Mouse (Mus musculus) mature B cell (primary cell): ENCODE measurements around the gene Elavl3.
"Not testable (repeated sequence)": the region's sequence is repeated elsewhere in the genome, so short reads cannot be mapped to it uniquely, and the experiment has no call there.

Source experiments
- in situ Hi-C: fragments of 300-500 bp; cut with MboI; formaldehyde crosslinking; loops from 2 replicates; pipeline ENCODE4 v1.14.3; 2019

The Elavl3 gene

DNA sequence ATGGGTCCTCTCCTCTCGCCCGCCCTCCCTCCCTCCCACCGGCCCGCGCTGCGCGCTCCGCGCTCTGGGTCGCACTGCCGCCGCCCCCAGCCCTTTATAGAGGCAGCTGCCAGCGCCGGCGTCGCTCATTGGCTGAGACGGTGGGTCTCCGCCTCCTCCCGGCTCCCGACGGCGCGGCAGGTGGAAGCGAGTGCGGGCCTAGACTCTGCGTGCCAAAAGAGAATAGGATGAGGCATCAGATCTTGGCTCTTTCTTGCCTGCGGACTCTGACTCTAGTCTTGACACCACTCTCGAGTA is at the start of gene Elavl3:
Elavl3 (minus strand) TSS at position 66 of the 297 bp plus-strand sequence.
- in situ Hi-C loops = no loop called here

DNA sequence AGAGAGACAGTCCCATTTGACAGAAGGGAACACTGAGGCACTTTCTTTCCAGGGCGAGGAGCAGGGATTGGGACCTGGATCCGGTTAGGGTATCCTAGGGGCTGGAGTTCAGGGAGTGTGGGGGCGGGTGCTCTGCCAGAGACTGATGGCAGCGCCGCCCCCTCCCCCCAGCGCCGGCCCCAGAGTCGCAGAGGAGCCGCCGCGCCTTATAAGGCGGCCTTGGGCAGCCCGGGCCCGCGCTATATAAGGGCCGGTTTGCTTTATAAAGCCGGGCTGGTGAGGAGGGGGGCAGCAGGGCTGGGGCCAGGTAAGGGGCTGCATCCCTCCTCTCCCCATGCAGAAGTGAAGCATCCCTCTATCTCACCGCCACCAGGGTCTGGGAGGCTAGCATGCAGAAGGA is 48.1 kb upstream of the Elavl3 start:
- in situ Hi-C loops = no loop called here

GRCm38 (mm10) chr9:22098993-22099696 is 47.3 kb upstream of the Elavl3 start, which contains the start of gene Cnn1:
Gene Cnn1 (plus strand): TSS chr9:22099216.
- in situ Hi-C loops = no loop called here

DNA sequence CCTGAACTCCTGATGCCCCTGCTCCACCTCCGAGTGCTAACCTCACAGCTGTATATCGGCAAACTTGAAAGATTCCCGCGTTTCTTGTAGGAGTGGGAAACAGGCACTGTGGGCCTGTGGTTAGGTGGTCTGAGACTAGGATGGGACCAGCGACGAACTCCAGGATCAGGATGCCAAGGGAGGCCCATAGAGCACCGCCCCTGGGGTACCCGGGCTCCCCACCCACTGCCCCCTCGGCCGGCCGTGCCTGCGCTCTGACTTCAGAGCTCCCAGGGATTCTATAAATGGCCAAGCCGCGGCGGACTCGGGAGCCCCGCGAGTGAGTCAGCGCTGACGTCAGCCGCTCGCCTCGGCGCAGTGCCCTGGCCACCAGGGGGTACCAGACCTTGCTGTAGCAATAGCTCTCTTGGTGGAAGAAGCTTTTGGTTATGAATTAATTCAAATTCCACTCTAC is 44.1 kb upstream of the Elavl3 start:
- in situ Hi-C loops = no loop called here

- in situ Hi-C loops = no loop called here
Observed at GRCm38 (mm10) chr9:22092746-22093145, 40.9 kb upstream of the Elavl3 start.

DNA sequence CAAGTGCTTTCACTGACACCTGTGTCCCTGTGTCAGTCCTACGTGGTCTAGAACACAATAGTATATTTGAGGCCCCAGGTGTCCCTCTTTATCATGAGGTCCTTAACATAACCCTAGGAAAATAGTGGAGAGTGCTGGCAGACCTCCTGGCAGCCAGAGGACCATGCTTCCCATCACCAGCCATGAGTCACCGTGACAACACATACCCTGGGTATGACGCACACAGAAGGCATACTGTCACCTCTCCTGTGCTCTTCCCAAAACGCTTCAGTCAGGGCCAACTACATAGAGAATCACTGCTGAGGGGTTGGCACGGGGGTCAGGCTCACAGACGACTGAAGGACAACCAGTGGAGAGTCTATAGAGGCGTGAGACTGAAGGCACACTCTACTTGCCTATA is 38.2 kb upstream of the Elavl3 start:
- in situ Hi-C loops = no loop called here

DNA sequence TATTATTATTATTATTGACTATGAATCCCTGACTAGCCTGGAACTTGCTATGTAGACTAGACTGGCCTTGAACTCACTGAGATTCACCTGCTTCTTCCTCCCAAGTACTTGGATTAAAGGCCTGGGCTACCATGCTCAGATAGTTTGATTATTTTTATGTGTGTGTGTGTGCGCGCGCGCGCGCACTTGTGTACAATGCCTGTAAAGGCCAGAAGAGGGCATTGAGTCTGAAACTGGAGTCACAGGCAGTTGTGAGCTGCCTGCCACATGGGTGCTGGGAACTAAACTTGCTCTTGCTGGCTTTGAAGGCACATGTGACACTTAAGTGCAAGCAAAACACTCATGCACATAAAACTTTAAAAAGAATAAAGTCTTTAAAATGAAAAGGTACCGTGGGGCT is 37.5 kb upstream of the Elavl3 start:
- in situ Hi-C loops = no loop called here

DNA sequence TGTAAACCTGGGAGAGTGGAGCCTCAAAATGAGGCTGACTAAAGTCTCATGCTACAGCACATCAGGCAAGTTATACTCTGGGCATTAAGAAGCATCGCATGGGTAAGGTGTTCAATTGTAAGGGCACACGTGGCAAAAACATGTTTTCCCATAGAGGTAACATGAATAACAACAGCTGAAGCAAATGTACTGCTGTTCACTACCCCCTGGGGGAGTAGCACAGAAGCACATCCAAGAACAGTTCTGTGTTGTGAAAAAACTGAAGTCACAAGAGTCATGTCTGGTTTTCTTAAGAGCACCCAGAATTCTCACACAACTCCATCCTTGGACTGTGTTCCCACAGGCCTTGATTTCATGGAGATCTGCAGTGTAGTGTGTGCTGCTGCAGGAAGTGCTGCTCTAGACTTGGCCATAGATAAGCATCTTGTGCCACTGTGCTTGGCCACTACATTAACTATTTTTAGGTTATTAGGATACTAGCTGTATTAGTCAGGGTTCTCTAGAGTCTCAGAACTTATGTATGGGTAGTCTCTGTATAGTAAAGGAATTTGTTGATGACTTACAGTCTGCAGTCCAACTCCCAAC is 35.3 kb upstream of the Elavl3 start:
- in situ Hi-C loops = no loop called here

- in situ Hi-C loops = no loop called here
Observed at GRCm38 (mm10) chr9:22086012-22086411, 34.2 kb upstream of the Elavl3 start.

DNA sequence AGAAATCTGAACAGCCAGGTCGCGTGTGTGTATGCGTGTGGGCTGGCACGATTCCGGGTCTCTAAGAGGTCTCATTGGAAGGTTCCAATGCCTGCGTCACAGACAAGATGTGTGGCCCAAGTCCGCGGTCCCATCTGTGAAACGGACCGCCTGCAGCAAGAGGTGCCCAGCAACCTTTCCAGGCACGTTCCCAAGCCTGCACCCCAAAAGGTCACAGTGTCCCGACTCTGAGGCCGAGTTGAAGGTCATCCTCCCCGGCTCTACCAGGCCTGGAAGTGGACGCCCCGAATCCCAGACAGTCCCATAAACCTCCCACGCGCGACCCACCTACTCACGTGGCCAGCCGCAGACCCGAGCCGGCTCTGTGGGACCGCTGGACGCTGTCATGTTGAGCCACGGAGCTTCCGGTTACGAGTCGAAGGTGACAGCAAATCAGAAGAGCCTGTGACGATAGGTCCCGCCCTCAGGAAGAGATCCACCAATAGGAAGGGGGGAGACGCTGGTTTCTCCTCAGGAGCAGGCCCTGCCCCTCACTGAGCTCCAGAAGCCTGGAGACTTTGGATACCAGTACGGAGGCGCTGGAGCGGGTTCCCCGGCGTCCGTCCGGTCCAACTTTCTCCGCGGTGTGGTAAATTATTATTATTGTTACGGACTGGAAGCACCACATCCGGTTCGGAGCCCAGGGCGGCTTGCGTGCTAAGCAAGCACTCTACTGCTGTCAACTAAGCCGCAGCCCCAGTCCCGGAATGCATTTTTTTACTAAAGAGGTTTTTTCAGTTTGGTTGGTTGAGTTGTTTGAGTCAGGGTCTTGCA is 33.4 kb upstream of the Elavl3 start, which contains the start of gene Ecsit:
Ecsit (minus strand) TSS at position 417 of the 813 bp plus-strand sequence.
- in situ Hi-C loops = no loop called here

DNA sequence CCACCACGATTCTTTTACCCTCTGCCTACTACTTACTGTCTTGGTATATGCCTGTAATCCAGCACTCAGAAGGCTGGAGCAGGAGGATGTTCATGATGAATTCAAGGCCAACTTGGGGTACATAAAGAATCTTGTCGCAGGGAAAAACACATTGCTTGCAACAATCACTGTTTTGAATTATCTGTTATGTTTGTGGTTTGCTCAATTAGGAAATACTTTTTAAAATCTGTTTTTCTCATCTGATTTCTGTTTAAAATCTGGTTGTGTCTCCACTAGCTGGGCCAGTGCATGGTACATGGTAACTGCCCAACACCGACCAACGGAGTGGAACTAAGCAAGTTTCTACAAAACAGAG is 32.8 kb upstream of the Elavl3 start:
- in situ Hi-C loops = no loop called here

DNA sequence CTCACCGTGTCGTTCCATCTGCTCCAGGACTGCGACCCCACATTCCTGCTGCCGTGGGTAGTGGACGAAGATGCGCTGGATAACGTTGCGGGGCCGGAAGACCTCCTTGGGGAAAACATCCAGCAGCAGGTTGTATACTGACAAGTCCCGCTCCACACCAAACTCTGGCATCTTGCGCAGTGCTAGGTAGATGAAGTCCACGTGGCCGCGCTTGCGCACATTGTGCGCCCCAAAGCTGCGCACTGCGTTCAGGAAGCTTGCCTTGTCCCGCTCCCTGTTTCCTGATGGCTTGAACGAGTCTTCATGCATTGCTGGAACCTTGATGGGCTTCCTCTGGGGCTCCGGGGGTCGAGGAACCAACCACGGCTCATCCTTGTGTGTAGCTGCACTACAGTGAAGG is 24.4 kb upstream of the Elavl3 start:
- in situ Hi-C loops = no loop called here

DNA sequence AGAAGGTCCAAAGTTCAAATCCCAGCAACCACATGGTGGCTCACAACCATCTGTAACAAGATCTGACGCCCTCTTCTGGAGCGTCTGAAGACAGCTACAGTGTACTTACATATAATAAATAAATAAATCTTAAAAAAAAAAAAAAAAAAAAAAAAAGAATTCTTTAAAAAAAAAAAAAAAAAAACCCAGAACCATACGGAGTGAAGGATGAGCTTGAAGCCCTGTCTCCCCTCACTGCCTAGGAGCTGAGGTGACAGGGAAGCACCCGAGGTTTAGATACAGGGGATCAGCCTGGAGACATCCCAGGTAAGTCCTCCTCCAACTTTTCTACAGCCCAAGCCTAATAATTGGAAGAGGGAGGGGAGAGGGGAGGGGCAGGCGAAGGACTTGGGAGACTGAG is 24.0 kb upstream of the Elavl3 start:
- in situ Hi-C loops = not testable (repeated sequence)

DNA sequence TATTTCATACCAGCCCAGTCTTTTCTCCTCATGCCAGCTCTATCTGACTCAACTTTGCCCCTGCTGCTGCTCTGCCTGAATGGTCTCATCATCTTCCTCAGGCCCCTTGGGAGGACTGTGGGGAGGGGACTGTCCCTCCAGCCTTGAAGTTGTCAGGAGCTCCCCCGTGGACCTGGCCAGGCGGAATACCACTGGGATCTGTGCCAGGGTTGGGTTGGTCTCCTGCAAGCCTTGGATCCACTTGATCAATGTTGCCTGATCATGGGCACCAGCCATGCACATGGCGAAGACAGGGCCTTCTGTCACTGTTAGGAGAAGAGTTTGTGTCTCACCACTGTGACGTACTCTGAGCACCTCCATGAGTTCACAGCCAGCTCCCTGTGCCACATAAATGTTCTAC is 20.5 kb upstream of the Elavl3 start:
- in situ Hi-C loops = no loop called here

GRCm38 (mm10) chr9:22070791-22071573 is 19.2 kb upstream of the Elavl3 start, which contains the start of the genes Gm49318 and Zfp653:
Gene Gm49318 (minus strand): TSS chr9:22071259.
Gene Zfp653 (minus strand): TSS chr9:22071376.
- in situ Hi-C loops = no loop called here

DNA sequence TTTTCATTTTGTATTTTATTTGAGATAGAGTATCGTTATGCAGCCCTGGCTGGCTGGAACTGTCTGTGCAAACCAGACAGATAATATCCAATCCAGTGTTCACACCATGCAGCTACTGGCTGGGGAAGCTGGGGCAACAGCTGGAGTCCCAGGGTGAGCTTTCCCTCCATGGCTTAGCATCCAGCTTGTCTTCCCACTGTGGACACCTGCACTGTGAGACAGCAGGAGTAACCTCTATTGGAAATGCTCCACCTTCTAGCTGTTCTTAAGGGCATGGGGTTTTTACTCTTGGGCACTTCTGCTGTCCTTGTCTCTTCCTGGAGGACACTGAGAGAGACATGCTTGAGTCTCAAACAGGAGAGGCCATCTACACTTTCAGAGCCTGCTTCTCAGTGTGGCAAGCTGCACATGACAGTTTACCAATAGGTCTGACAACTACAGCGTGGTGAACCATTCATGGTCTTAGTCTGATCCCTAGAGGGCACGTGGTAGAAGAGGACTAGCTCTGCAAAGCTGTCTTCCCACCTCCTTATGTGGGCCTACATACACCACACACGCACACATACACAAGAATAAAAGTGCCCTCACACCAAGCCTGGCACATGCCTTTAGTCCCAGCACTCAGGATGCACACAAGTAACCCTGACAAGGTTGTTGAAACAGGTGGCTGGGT is 18.2 kb upstream of the Elavl3 start:
- in situ Hi-C loops = loop anchor here (10.0 kb wide), 1 partner anchor 85 kb away; the partner anchor contains the start of gene Pigyl

DNA sequence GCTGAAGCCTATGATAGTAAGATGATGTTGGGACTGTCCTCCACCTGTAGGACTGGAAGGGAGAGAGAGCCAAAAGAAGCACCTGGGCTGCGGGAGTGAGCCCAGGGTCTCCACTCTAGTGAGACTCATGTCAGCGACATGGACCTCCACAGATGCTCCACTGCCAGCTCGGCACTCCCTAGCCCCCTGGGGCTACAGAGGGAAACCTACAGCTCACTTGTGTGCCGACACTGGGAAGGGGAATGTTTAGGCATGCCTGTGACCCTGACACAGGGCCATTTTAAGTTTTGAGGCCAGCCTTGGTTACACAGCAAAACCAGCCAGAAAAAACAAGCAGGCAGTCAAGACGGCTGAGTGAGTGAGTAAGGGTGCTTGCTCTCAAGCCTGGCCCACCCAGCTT is 15.4 kb upstream of the Elavl3 start:
- in situ Hi-C loops = loop anchor here (10.0 kb wide), 1 partner anchor 88 kb away; the partner anchor contains the start of gene Pigyl

- in situ Hi-C loops = loop anchor here (10.0 kb wide), 1 partner anchor 88 kb away; the partner anchor contains the start of gene Pigyl
Observed at GRCm38 (mm10) chr9:22066433-22066832, 14.6 kb upstream of the Elavl3 start.

GRCm38 (mm10) chr9:22065642-22066041 is 13.8 kb upstream of the Elavl3 start:
- in situ Hi-C loops = loop anchor here (10.0 kb wide), 1 partner anchor 89 kb away; the partner anchor contains the start of gene Pigyl

- in situ Hi-C loops = loop anchor here (10.0 kb wide), 1 partner anchor 90 kb away; the partner anchor contains the start of gene Pigyl
Observed at GRCm38 (mm10) chr9:22064341-22064740, 12.5 kb upstream of the Elavl3 start.

DNA sequence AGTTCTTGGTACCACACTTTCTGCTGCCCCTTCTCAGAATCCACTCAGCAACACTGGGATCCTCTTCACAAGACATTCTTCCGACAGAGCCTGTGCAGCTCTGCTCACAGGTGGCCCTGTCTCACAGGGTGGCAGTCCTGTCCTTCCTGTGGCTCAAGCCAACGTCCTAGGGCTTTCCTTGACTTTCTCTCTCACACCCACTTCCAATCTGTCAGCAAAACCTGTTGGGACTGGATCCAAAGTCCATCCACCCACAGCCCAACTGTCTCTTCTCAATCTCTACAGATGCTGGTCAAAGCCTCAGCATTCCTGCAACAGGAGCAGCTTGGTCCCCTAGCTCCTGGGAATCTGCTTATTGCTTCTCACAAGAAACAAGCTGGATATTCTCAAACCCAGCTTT is 9.5 kb upstream of the Elavl3 start:
- in situ Hi-C loops = loop anchor here (10.0 kb wide), 1 partner anchor 93 kb away; the partner anchor contains the start of gene Pigyl
